In genomic region chr16:33014921-33015320, GRCm38 (mm10) we compare ENCODE assay signal across 16 mouse cellular contexts. TPM values are rescaled to one million over a fixed set of nuclear protein-coding genes. Genes with fewer than 3 reads are reported as not detected.
A peak's percentile ranks its signal among the peaks of the same experiment; 100 is the strongest.
DNase-seq lines count a peak whose midpoint lies in the region; ATAC-seq lines count a peak whose summit lies in the region.
"Had no signal": no experiment of that assay in that cellular context is flagged by ENCODE, and none has a peak within 500 bp of the region (broad histone marks: within the 10 kb centered on the region; RNA-seq: fewer than 3 reads in every experiment).

No protein-coding gene starts in this region.

- H3K4me2 ChIP-seq in hindbrain, embryonic 14.5 days (replicated peaks), result no peak overlapping the region
- H3K4me2 ChIP-seq in midbrain, embryonic 14.5 days (ENCODE audit: low read length), result no peak overlapping the region
- H3K4me2 ChIP-seq: limb, embryonic 12.5 days; neural tube, embryonic 12.5 days had no signal

- no peaks in the 10 kb centered on the region for H3K4me1 ChIP-seq in hindbrain, embryonic 14.5 days (replicated peaks; ENCODE audit: control insufficient read depth, insufficient read depth, low read length)
- no peaks in the 10 kb centered on the region for H3K4me1 ChIP-seq in midbrain, embryonic 14.5 days (ENCODE audit: control insufficient read depth, insufficient read depth, low read length)
- H3K4me1 ChIP-seq: limb, embryonic 12.5 days; neural tube, embryonic 12.5 days had no signal

- 92% methylated on average over 1 of the region's 1 CpGs for WGBS in hindbrain, embryonic 14.5 days
- 100% methylated on average over 1 of the region's 1 CpGs for WGBS in midbrain, embryonic 14.5 days

- no peak overlapping the region for H3K4me3 ChIP-seq in hindbrain, embryonic 14.5 days (replicated peaks; ENCODE audit: low read length)
- H3K4me3 ChIP-seq in midbrain, embryonic 14.5 days (replicated peaks; ENCODE audit: low read depth, low read length), result no peak overlapping the region
- H3K4me3 ChIP-seq: limb, embryonic 12.5 days; neural tube, embryonic 12.5 days had no signal

- peaks cover 63% of the 10 kb centered on the region for H3K36me3 ChIP-seq in hindbrain, embryonic 14.5 days (replicated peaks; ENCODE audit: control insufficient read depth, insufficient read depth)
- H3K36me3 ChIP-seq in midbrain, embryonic 14.5 days (ENCODE audit: control insufficient read depth, insufficient read depth, low read length), result peaks cover 61% of the 10 kb centered on the region

- H3K9ac ChIP-seq in hindbrain, embryonic 14.5 days, result no peak overlapping the region
- H3K9ac ChIP-seq in midbrain, embryonic 14.5 days (replicated peaks; ENCODE audit: low read length), result no peak overlapping the region
- H3K9ac ChIP-seq: limb, embryonic 12.5 days; neural tube, embryonic 12.5 days had no signal

- DNase-seq in kidney, adult 11 months, result peak; percentile 63
- no peak for DNase-seq in kidney, postnatal 10 days
- DNase-seq in Muller cell, postnatal 12 days (ENCODE audit: inconsistent ontology term), result peak; percentile 84
- DNase-seq in cerebellum, adult 11-12 months, result peak; percentile 68
- DNase-seq in cerebellum, postnatal 36 days, result peak; percentile 65 to 67
- no peak for DNase-seq in adrenal gland, postnatal 14 days
- no peak for DNase-seq in hindbrain, embryonic 14.5 days (ENCODE audit: low spot score)
- no peak for DNase-seq in midbrain, embryonic 14.5 days
- DNase-seq: adrenal gland, adult 2 months; heart, postnatal 10 days; right cerebral cortex, postnatal 4 days; thymus, adult 2 months had no signal

- H3K27me3 ChIP-seq in hindbrain, embryonic 14.5 days (ENCODE audit: control insufficient read depth, insufficient read depth, low read length), result no peaks in the 10 kb centered on the region
- no peaks in the 10 kb centered on the region for H3K27me3 ChIP-seq in midbrain, embryonic 14.5 days (ENCODE audit: control insufficient read depth, insufficient read depth, low read length)
- H3K27me3 ChIP-seq: limb, embryonic 12.5 days; neural tube, embryonic 12.5 days had no signal

- no peaks in the 10 kb centered on the region for H3K9me3 ChIP-seq in hindbrain, embryonic 14.5 days (ENCODE audit: control insufficient read depth, low read length)
- no peaks in the 10 kb centered on the region for H3K9me3 ChIP-seq in midbrain, embryonic 14.5 days (ENCODE audit: control insufficient read depth, low read length)
- H3K9me3 ChIP-seq: limb, embryonic 12.5 days; neural tube, embryonic 12.5 days had no signal

- ATAC-seq in hindbrain, embryonic 14.5 days (ENCODE audit: low FRiP score), result no peak
- ATAC-seq in midbrain, embryonic 14.5 days (ENCODE audit: low FRiP score, low TSS enrichment), result no peak
- ATAC-seq: forebrain, embryonic 14.5 days; hindbrain, postnatal 0 days had no signal

- no peak overlapping the region for H3K27ac ChIP-seq in hindbrain, embryonic 14.5 days
- no peak overlapping the region for H3K27ac ChIP-seq in midbrain, embryonic 14.5 days (replicated peaks; ENCODE audit: low read depth, low read length)
- H3K27ac ChIP-seq: hindbrain, postnatal 0 days; limb, embryonic 12.5 days; neural tube, embryonic 12.5 days had no signal

RNA-seq across cellular contexts. Expression of gene Iqcg, which starts 41.1 kb away (rescaled TPM):
- 1.1 and 2.3 TPM in 2 replicates for total RNA-seq in adrenal gland, postnatal 14 days (2021)
- 6.5 and 7.7 TPM in 2 replicates for polyA plus RNA-seq in hindbrain, embryonic 14.5 days (2014; fragmentation: Nextera tagmentation; extraction: Ambion mirVana)
- 4.7 and 6.2 TPM in 2 replicates for polyA plus RNA-seq in midbrain, embryonic 14.5 days (2014; fragmentation: Nextera tagmentation; extraction: Ambion mirVana)

RNA-seq across cellular contexts. Expression of gene Rpl35a, which starts 41.3 kb away (rescaled TPM):
- 526 and 608 TPM in 2 replicates for total RNA-seq in adrenal gland, postnatal 14 days (2021)
- 450 and 532 TPM in 2 replicates for polyA plus RNA-seq in hindbrain, embryonic 14.5 days (2014; fragmentation: Nextera tagmentation; extraction: Ambion mirVana)
- polyA plus RNA-seq in midbrain, embryonic 14.5 days (2014; fragmentation: Nextera tagmentation; extraction: Ambion mirVana), result 477 and 558 TPM in 2 replicates

RNA-seq across cellular contexts. Expression of gene Lmln, which starts 47.4 kb away (rescaled TPM):
- total RNA-seq in adrenal gland, postnatal 14 days (2021), result 8.4 and 11.0 TPM in 2 replicates
- 3.8 and 4.5 TPM in 2 replicates for polyA plus RNA-seq in hindbrain, embryonic 14.5 days (2014; fragmentation: Nextera tagmentation; extraction: Ambion mirVana)
- polyA plus RNA-seq in midbrain, embryonic 14.5 days (2014; fragmentation: Nextera tagmentation; extraction: Ambion mirVana), result 2.9 and 3.2 TPM in 2 replicates

Comparison
In these comparisons a context has a peak if more than half of its experiments do, and no peak if none do; other contexts are left out.
1. DNase-seq: peak in kidney, adult 11 months (single experiment), Muller cell, postnatal 12 days (single experiment), cerebellum, adult 11-12 months (single experiment) and cerebellum, postnatal 36 days (2 of 2); none in kidney, postnatal 10 days (single experiment), adrenal gland, postnatal 14 days (single experiment), hindbrain, embryonic 14.5 days (single experiment) and midbrain, embryonic 14.5 days (single experiment).